Mouse (Mus musculus) CH12.LX (cell line): ENCODE measurements at regions not wholly inside any gene's neighbourhood (a gene's known extent, or its start where the extent isn't known, plus 50 kb on each side); places are given as distances from the start of the nearest gene placed in this dataset.

ENCODE experiments used
- DNase-seq: peaks from one replicate; pipeline ENCODE4 v3.0.0-alpha.2; 2013; ENCODE audit errors: extremely low read depth
- H3K27ac ChIP-seq: 2 replicates; pipeline ENCODE4 v1.5.1; 2012; ENCODE audit warnings: low read depth, mild to moderate bottlenecking, control low read depth, moderate library complexity; ENCODE audit not compliant: insufficient read depth
- H3K27me3 ChIP-seq: replicated peaks from 2 replicates; pipeline ENCODE3; 2012; ENCODE audit warnings: inconsistent platforms
- H3K36me3 ChIP-seq, 2 experiments: replicated peaks in 1 of 2; 2 replicates each; pipeline versions ENCODE3 to v1.6.1; 2012; ENCODE audit warnings: inconsistent platforms in 1 of 2, low read length in 1 of 2, mild to moderate bottlenecking in 1 of 2, mixed read lengths in 1 of 2, moderate library complexity in 1 of 2; ENCODE audit not compliant: control insufficient read depth in 1 of 2, insufficient read depth in 1 of 2
- H3K4me1 ChIP-seq, 2 experiments: 2 replicates each; pipeline ENCODE4 v1.6.1; 2012; ENCODE audit warnings: inconsistent platforms in 1 of 2, moderate library complexity in 1 of 2; ENCODE audit not compliant: insufficient read depth in 2 of 2, control insufficient read depth in 1 of 2
- H3K4me2 ChIP-seq: 2 replicates; pipeline ENCODE4 v1.6.1; 2012; ENCODE audit warnings: low read depth, mild to moderate bottlenecking, control low read depth; ENCODE audit not compliant: poor library complexity, insufficient read depth, severe bottlenecking
- H3K4me3 ChIP-seq, 3 experiments: fragments of 150-350 bp in 1 of 3; sonication (generic) in 1 of 3; replicated peaks in 1 of 3; 2 replicates each; pipeline versions ENCODE3 to v1.5.1; 2011 to 2012; ENCODE audit warnings: low read depth in 2 of 3, low read length in 2 of 3, mild to moderate bottlenecking in 2 of 3, moderate library complexity in 2 of 3, control low read depth in 1 of 3, improper control_type of control experiment in 1 of 3, inconsistent platforms in 1 of 3, mixed read lengths in 1 of 3; ENCODE audit not compliant: poor library complexity in 1 of 3
- H3K79me2 ChIP-seq: replicated peaks from 2 replicates; pipeline ENCODE4 v1.6.1; 2012; ENCODE audit warnings: mild to moderate bottlenecking, moderate library complexity; ENCODE audit not compliant: control insufficient read depth, poor library complexity, insufficient read depth, severe bottlenecking; ENCODE audit errors: extremely low read depth
- H3K9ac ChIP-seq: 2 replicates; pipeline ENCODE4 v1.6.1; 2012; ENCODE audit warnings: low read depth, mild to moderate bottlenecking, control low read depth, moderate library complexity; ENCODE audit not compliant: insufficient read depth
- H3K9me3 ChIP-seq: replicated peaks from 2 replicates; pipeline ENCODE3; 2012; ENCODE audit warnings: low read length, inconsistent platforms, mixed read lengths
- CTCF ChIP-seq, 2 experiments: IDR thresholded peaks in 1 of 2; conservative IDR thresholded peaks in 1 of 2; 2 replicates each; pipeline ENCODE4 v1.5.1; 2011 to 2012; ENCODE audit warnings: low read depth in 2 of 2, low read length in 2 of 2, improper control_type of control experiment in 1 of 2, inconsistent platforms in 1 of 2, mild to moderate bottlenecking in 1 of 2, moderate library complexity in 1 of 2
- ETS1 ChIP-seq: conservative IDR thresholded peaks from 2 replicates; pipeline ENCODE4 v1.6.1; 2012; ENCODE audit warnings: low read depth, mild to moderate bottlenecking, inconsistent platforms, low read length, improper control_type of control experiment, moderate library complexity
- JUN ChIP-seq: IDR thresholded peaks from 2 replicates; pipeline ENCODE4 v1.6.1; 2011; ENCODE audit warnings: low read depth, mild to moderate bottlenecking, low read length, improper control_type of control experiment, moderate library complexity; ENCODE audit not compliant: insufficient read depth
- JUND ChIP-seq: conservative IDR thresholded peaks from 2 replicates; pipeline ENCODE4 v1.6.1; 2011; ENCODE audit warnings: low read depth, low read length, improper control_type of control experiment
- KAT2A ChIP-seq: IDR thresholded peaks from 2 replicates; pipeline ENCODE4 v1.6.1; 2012; ENCODE audit warnings: low read length, improper control_type of control experiment, inconsistent platforms; ENCODE audit not compliant: insufficient replicate concordance
- MEF2A ChIP-seq: IDR thresholded peaks from 2 replicates; pipeline ENCODE4 v1.6.1; 2014; ENCODE audit warnings: low read depth, mild to moderate bottlenecking, inconsistent platforms, low read length, improper control_type of control experiment, borderline replicate concordance
- NELFE ChIP-seq: IDR thresholded peaks from 2 replicates; pipeline ENCODE4 v1.6.1; 2011; ENCODE audit warnings: low read depth, low read length, improper control_type of control experiment
- POLR2AphosphoS2 ChIP-seq: IDR thresholded peaks from 2 replicates; pipeline ENCODE4 v1.6.1; 2011; ENCODE audit warnings: low read depth, low read length, improper control_type of control experiment
- RAD21 ChIP-seq: IDR thresholded peaks from 2 replicates; pipeline ENCODE4 v1.6.1; 2011; ENCODE audit warnings: low read depth, mild to moderate bottlenecking, low read length, improper control_type of control experiment, moderate library complexity
- SIN3A ChIP-seq: IDR thresholded peaks from 2 replicates; pipeline ENCODE4 v1.6.1; 2012; ENCODE audit warnings: low read length, improper control_type of control experiment, inconsistent platforms
- SMC3 ChIP-seq: IDR thresholded peaks from 2 replicates; pipeline ENCODE4 v1.6.1; 2011; ENCODE audit warnings: low read depth, low read length, improper control_type of control experiment
- TBP ChIP-seq: conservative IDR thresholded peaks from 2 replicates; pipeline ENCODE4 v1.6.1; 2011; ENCODE audit warnings: low read depth, low read length, improper control_type of control experiment
- USF2 ChIP-seq: conservative IDR thresholded peaks from 2 replicates; pipeline ENCODE4 v1.6.1; 2011; ENCODE audit warnings: low read depth, low read length, improper control_type of control experiment
- ZC3H11A ChIP-seq: IDR thresholded peaks from 2 replicates; pipeline ENCODE4 v1.6.1; 2012; ENCODE audit warnings: low read depth, mild to moderate bottlenecking, inconsistent platforms, low read length, improper control_type of control experiment
- dilution Hi-C: fragments of 300-500 bp; cut with MboI; formaldehyde crosslinking; loops from 2 replicates; pipeline ENCODE4 v1.14.3; 2020; ENCODE audit warnings: low sequenced_read_pairs; ENCODE audit not compliant: extremely low pct_unique_long_range_greater_than_20kb, extremely low pct_ligation_motif_present
- in situ Hi-C: fragments of 300-500 bp; cut with MboI; formaldehyde crosslinking; loops from 3 replicates; pipeline ENCODE4 v1.14.3; 2019; ENCODE audit warnings: low sequenced_read_pairs, low pct_ligation_motif_present, low pct_unique_long_range_greater_than_20kb, mixed read lengths

DNA sequence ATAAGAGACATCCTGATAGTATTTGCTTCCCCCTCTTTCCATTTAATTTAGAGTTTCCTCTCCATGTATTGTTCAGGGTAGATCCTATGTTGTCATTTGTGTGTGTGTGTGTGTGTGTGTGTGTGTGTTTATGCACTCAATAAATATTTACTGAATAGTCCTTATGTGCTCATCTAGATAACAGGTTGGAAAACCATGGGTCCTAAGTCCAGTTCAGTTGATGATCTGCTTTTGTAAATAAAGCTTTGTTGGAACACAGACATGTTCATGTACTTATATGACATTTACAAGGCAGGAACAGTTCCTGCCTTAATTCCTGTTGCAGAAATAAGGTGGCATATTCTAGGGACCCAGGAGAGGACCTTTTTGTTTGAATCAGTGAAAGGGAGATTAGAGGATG lies 87.0 kb upstream of the Cpne4 start:
- dilution Hi-C loops (no loop called here), in situ Hi-C loops (no loop called here)
- Histone ChIP-seq H3K27me3 (peaks cover 61% of the 10 kb centered on the region), H3K9me3 (no peaks in the 10 kb centered on the region), H3K36me3 (no peaks in the 10 kb centered on the region), H3K27ac (no peak overlapping the region), H3K4me3 (no peak overlapping the region), H3K4me1 (no peaks in the 10 kb centered on the region), H3K79me2 (no peaks in the 10 kb centered on the region), H3K4me2 (no peak overlapping the region), H3K9ac (no peak overlapping the region)
- TF ChIP-seq KAT2A (no peak), MEF2A (no peak), JUN (no peak), USF2 (no peak), TBP (no peak), ZC3H11A (no peak), ETS1 (no peak), CTCF (conservative IDR thresholded peaks at IDR 0.05 in 1 of 2, IDR thresholded peaks at IDR 0.05 in 1 of 2; ENCODE audit: low read depth in 2 of 2, low read length in 2 of 2) (no peak), JUND (no peak), NELFE (no peak), POLR2AphosphoS2 (no peak), SIN3A (no peak)
- no peak for DNase-seq

DNA sequence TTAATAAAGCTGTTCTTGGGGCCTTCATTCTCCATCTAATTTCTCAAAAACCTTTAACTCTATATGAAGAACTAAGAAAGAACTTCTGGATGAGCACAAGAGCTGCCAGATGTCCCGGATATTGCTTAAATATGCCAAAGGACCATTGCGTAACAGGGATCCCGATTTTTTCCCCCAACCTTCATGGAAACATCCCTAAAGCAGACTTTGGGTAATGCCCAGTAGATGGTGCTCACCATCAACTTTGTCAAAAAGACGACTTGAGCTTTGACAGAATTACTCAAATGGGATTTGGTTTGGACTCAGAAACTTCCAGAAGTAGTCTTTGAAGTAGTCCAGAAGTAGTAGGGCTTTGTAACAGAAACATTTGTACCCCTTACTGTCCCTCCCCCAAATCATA lies 89.5 kb upstream of the Cpne4 start:
- TF ChIP-seq USF2: no peak
- TF ChIP-seq SMC3: peak; percentile 20; the same call in 1 of the 2 replicates
- no peak for TF ChIP-seq POLR2AphosphoS2
- TF ChIP-seq CTCF (conservative IDR thresholded peaks at IDR 0.05 in 1 of 2, IDR thresholded peaks at IDR 0.05 in 1 of 2; ENCODE audit: low read depth in 2 of 2, low read length in 2 of 2): peak in 1 of 2 experiments; percentile 50; a peak in 2 of 4 replicates
- TF ChIP-seq RAD21: peak; percentile 55
- Histone ChIP-seq H3K36me3 (no peaks in the 10 kb centered on the region), H3K79me2 (no peaks in the 10 kb centered on the region), H3K27ac (no peak overlapping the region), H3K4me3 (no peak overlapping the region), H3K4me1 (no peaks in the 10 kb centered on the region), H3K27me3 (peaks cover 69% of the 10 kb centered on the region), H3K4me2 (no peak overlapping the region), H3K9ac (no peak overlapping the region), H3K9me3 (no peaks in the 10 kb centered on the region)
- in situ Hi-C loops: no loop called here
- no peak for DNase-seq
- dilution Hi-C loops: no loop called here
